Mouse (Mus musculus) bone marrow macrophage, adult 2 months (primary cell): Measurements from ENCODE around the gene Gabrb3.

ENCODE experiments used
- CTCF ChIP-seq: IDR thresholded peaks from 2 replicates; pipeline ENCODE4 v1.5.1; 2012; ENCODE audit warnings: low read depth, mild to moderate bottlenecking, low read length, moderate library complexity
- POLR2A ChIP-seq: IDR thresholded peaks from 2 replicates; pipeline ENCODE4 v1.6.1; 2012; ENCODE audit warnings: mild to moderate bottlenecking, low read depth, low read length, borderline replicate concordance

GRCm38 (mm10) chr7:57689836-57690235 lies 270.3 kb downstream of the Gabrb3 start:
- TF ChIP-seq CTCF (no peak), POLR2A (no peak)
